Mouse (Mus musculus): ENCODE measurements around the gene Cacna1f.

DNA sequence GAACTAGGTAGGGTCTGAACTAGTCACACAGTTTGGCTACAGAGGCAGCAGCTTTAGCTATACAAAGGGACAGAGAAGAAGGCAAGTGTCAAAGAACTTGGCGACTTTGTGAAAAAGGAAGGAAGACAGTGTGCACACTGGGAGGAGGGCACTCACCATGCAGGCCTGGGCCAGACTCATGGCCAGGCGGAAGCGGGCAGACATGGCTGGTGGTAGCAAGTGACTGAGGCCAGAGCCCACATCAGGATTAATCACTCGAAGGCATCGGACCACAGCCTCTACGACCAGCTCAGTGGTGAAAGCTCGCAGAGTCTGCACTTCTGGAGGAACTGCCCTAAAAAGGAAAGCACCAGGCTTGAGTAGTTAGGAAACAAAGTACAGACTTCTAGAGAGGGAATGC, 2.9 kb upstream of the Cacna1f start:
- TF ChIP-seq CTCF (IDR thresholded peaks at IDR 0.05; ENCODE audit: extremely low read depth, insufficient read length, insufficient replicate concordance, low read depth, low read length) (no peak), POLR2A (IDR thresholded peaks at IDR 0.05; ENCODE audit: low read depth, low read length) (no peak)

All from small intestine, adult 2 months (tissue).